Mouse (Mus musculus) forebrain, embryonic 13.5 days (tissue): ENCODE results near the gene Gm12117. TPM values are rescaled to one million over a fixed set of nuclear protein-coding genes. Genes with fewer than 3 reads are reported as not detected.

Source experiments
- ATAC-seq: fragments of 200-750 bp; cut with Nextera tagmentation; 2 replicates; pipeline ENCODE4 v1.8.0; 2017
- H3K27ac ChIP-seq: fragments of 300-500 bp; sonication (generic); 2 replicates; pipeline ENCODE4 v1.5.1; 2015; ENCODE audit warnings: inconsistent platforms, mild to moderate bottlenecking, moderate library complexity
- H3K27me3 ChIP-seq: fragments of 300-500 bp; sonication (generic); 2 replicates; pipeline ENCODE4 v1.6.1; 2015; ENCODE audit warnings: mild to moderate bottlenecking, inconsistent platforms
- H3K36me3 ChIP-seq: fragments of 300-500 bp; sonication (generic); 2 replicates; pipeline ENCODE4 v1.6.1; 2015; ENCODE audit warnings: mild to moderate bottlenecking, inconsistent platforms; ENCODE audit not compliant: poor library complexity, severe bottlenecking
- H3K4me1 ChIP-seq: fragments of 300-500 bp; sonication (generic); 2 replicates; pipeline ENCODE4 v1.6.1; 2015; ENCODE audit warnings: inconsistent platforms
- H3K4me2 ChIP-seq: fragments of 300-500 bp; sonication (generic); 2 replicates; pipeline ENCODE4 v1.6.1; 2015; ENCODE audit warnings: inconsistent platforms, mild to moderate bottlenecking, moderate library complexity
- H3K4me3 ChIP-seq: fragments of 300-500 bp; sonication (generic); 2 replicates; pipeline ENCODE4 v1.5.1; 2015; ENCODE audit warnings: mild to moderate bottlenecking, inconsistent platforms
- H3K9ac ChIP-seq: fragments of 300-500 bp; sonication (generic); 2 replicates; pipeline ENCODE4 v1.6.1; 2015; ENCODE audit warnings: mild to moderate bottlenecking, inconsistent platforms
- H3K9me3 ChIP-seq: fragments of 300-500 bp; sonication (generic); replicated peaks from 2 replicates; pipeline ENCODE4 v1.6.1; 2016; ENCODE audit warnings: inconsistent platforms
- WGBS: fragments of 180-500 bp; shearing (Covaris S2); methylation state at CpG from one replicate; pipeline ENCODE4 v1.1.7; 2015; 5-methylcytosine and 5-hydroxymethylcytosine counted together
- polyA plus RNA-seq: library from polyadenylated mRNA; unstranded; fragments of >200 nt; fragmentation: Nextera tagmentation; extraction: Ambion mirVana; gene quantifications from 2 replicates; pipeline ENCODE4 v1.2.1, GENCODE M21; 2015

The Gm12117 gene
- polyA plus RNA-seq, 1 experiment from 2014 or later = not detected

DNA sequence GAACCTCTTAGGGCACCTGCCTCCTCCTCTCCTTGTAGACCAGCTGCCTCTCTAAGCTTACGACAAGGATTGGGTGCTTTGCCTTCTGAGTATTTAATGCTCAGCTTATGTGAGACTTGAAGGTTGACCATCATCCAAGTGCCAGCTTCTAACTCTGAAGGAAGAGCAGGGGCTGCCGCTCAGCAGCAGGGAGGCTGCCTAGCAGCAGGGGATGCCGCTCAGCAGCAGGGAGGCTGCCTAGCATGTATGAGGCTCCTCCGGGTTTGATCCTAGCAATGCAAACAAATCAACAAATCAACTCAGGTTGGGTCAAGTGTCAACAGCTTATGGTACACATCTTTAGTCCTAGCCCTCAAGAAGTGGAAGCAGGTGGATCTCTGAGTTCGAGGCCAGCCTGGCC, 44.5 kb downstream of the Gm12117 start:
- Histone ChIP-seq H3K27ac (no peak overlapping the region), H3K9me3 (no peaks in the 10 kb centered on the region), H3K4me2 (no peak overlapping the region), H3K4me3 (no peak overlapping the region), H3K9ac (no peak overlapping the region), H3K4me1 (peaks cover 10% of the 10 kb centered on the region), H3K27me3 (no peaks in the 10 kb centered on the region), H3K36me3 (no peaks in the 10 kb centered on the region)
- ATAC-seq = no peak
- WGBS = 78% methylated on average over 5 of the region's 5 CpGs

DNA sequence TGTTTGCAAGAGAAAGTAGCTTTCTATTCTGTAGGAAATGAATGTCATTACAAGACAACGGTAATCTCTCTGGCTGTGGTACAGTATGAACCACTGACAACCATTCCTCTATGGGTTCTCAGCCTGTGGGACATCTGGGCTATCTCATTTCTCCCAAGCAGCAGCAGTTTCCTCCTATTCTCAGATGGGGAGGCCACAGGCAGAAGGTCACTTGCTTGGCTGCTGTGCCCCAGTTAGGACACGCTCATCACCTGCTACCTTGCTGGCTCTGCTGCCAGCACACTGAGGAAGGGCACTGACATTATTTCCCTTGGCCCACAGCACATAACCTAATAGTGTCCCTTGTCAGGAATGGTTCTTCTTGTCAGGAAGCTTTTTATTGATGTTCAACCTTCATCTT, 48.4 kb downstream of the Gm12117 start:
- Histone ChIP-seq H3K27ac (no peak overlapping the region), H3K4me2 (no peak overlapping the region), H3K9ac (no peak overlapping the region), H3K27me3 (no peaks in the 10 kb centered on the region), H3K36me3 (no peaks in the 10 kb centered on the region), H3K9me3 (no peaks in the 10 kb centered on the region), H3K4me3 (no peak overlapping the region), H3K4me1 (peaks cover under 1% of the 10 kb centered on the region)
- no peak for ATAC-seq
- WGBS = 96% methylated on average over 2 of the region's 2 CpGs

DNA sequence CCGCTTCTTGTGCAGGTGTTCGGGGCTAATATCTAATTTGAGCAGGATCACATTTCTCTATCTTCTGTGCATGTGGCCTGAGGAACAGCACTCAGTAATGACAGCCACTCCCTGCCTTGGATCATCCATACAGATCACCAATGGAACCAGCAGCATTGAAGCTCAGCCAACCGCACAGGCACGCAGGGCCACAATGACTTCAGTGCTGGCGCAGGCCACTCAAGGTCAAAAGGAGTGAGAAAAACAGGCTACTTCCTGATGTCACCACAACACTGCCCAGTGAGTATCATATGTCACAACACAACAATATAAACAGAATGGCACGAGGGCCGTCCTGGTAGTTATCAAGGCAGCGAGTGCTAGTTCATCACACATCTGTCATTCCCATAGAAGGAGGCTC, 50.0 kb downstream of the Gm12117 start:
- ATAC-seq = no peak
- no peak overlapping the region for H3K27ac ChIP-seq
- H3K4me2 ChIP-seq = no peak overlapping the region
- H3K36me3 ChIP-seq = no peaks in the 10 kb centered on the region
- no peaks in the 10 kb centered on the region for H3K9me3 ChIP-seq
- WGBS = 74% methylated on average over 8 of the region's 8 CpGs
- no peak overlapping the region for H3K9ac ChIP-seq
- no peak overlapping the region for H3K4me3 ChIP-seq
- H3K4me1 ChIP-seq = no peaks in the 10 kb centered on the region
- no peaks in the 10 kb centered on the region for H3K27me3 ChIP-seq

Other genes with a start within 250 kb of the Gm12117 start
- gene Fgf18, start 129.3 kb downstream of the Gm12117 start, polyA plus RNA-seq = 1.6 and 2.9 TPM in 2 replicates
- gene Npm1, start 113.5 kb downstream of the Gm12117 start, polyA plus RNA-seq = 786 and 829 TPM in 2 replicates
- gene Tlx3, start 73.1 kb downstream of the Gm12117 start, polyA plus RNA-seq = 0.15 TPM in 1 of 2 replicates, not detected in the other
- gene Ranbp17, start 237.0 kb upstream of the Gm12117 start, polyA plus RNA-seq = 8.5 and 9.8 TPM in 2 replicates